Mouse (Mus musculus) midbrain, embryonic 14.5 days (tissue): ENCODE measurements at regions not wholly inside any gene's neighbourhood (a gene's known extent, or its start where the extent isn't known, plus 50 kb on each side); places are given as distances from the start of the nearest gene placed in this dataset.
"Not testable (repeated sequence)": the region's sequence is repeated elsewhere in the genome, so short reads cannot be mapped to it uniquely, and the experiment has no call there.

Experiments
- ATAC-seq: fragments of 200-750 bp; cut with Nextera tagmentation; 2 replicates; pipeline ENCODE4 v1.8.0; 2017; ENCODE audit warnings: moderate number of reproducible peaks, moderate library complexity; ENCODE audit not compliant: low FRiP score, low TSS enrichment
- DNase-seq: peaks from one replicate; pipeline ENCODE4 v3.0.0-alpha.2; 2015
- H3K27ac ChIP-seq: fragments of 300-500 bp; sonication (generic); replicated peaks from 2 replicates; pipeline ENCODE4 v1.5.1; 2014; ENCODE audit warnings: mild to moderate bottlenecking, low read depth, low read length, moderate library complexity
- H3K27me3 ChIP-seq: fragments of 300-500 bp; sonication (generic); 2 replicates; pipeline ENCODE4 v1.6.1; 2014; ENCODE audit warnings: low read length, control low read depth, mixed read lengths; ENCODE audit not compliant: control insufficient read depth, insufficient read depth
- H3K36me3 ChIP-seq: fragments of 300-500 bp; sonication (generic); 2 replicates; pipeline ENCODE4 v1.6.1; 2014; ENCODE audit warnings: low read length, control low read depth; ENCODE audit not compliant: control insufficient read depth, insufficient read depth
- H3K4me1 ChIP-seq: fragments of 300-500 bp; sonication (generic); 2 replicates; pipeline ENCODE4 v1.6.1; 2014; ENCODE audit warnings: mild to moderate bottlenecking, antibody characterized with exemption, low read length, control low read depth; ENCODE audit not compliant: control insufficient read depth, insufficient read depth
- H3K4me2 ChIP-seq: fragments of 300-500 bp; sonication (generic); 2 replicates; pipeline ENCODE4 v1.6.1; 2014; ENCODE audit warnings: mild to moderate bottlenecking, low read length, moderate library complexity
- H3K4me3 ChIP-seq: fragments of 300-500 bp; sonication (generic); replicated peaks from 2 replicates; pipeline ENCODE4 v1.5.1; 2014; ENCODE audit warnings: low read depth, low read length
- H3K9ac ChIP-seq: fragments of 300-500 bp; sonication (generic); replicated peaks from 2 replicates; pipeline ENCODE4 v1.6.1; 2014; ENCODE audit warnings: mild to moderate bottlenecking, low read length, moderate library complexity
- H3K9me3 ChIP-seq: fragments of 300-500 bp; sonication (generic); 2 replicates; pipeline ENCODE4 v1.6.1; 2016; ENCODE audit warnings: low read length, control low read depth, mixed read lengths; ENCODE audit not compliant: control insufficient read depth
- WGBS: fragments of 180-500 bp; shearing (Covaris S2); extraction: QIAGEN DNeasy Blood & Tissue Kit; methylation state at CpG from one replicate; pipeline ENCODE4 v1.1.7; 2014; 5-methylcytosine and 5-hydroxymethylcytosine counted together

GRCm38 (mm10) chr10:52529661-52530060 lies 112.3 kb downstream of the Nus1 start:
- H3K27me3 ChIP-seq, H3K4me2 ChIP-seq: not testable (repeated sequence)
- 93% methylated on average over 2 of the region's 5 CpGs for WGBS

GRCm38 (mm10) chr10:52530846-52531245 lies 113.5 kb downstream of the Nus1 start:
- H3K9me3 ChIP-seq = no peaks in the 10 kb centered on the region
- no peak for ATAC-seq
- H3K4me1 ChIP-seq = no peaks in the 10 kb centered on the region
- 61% methylated on average over 3 of the region's 3 CpGs for WGBS
- no peak overlapping the region for H3K9ac ChIP-seq
- DNase-seq = no peak
- H3K36me3 ChIP-seq = no peaks in the 10 kb centered on the region
- H3K4me3 ChIP-seq = no peak overlapping the region
- no peak overlapping the region for H3K27ac ChIP-seq
- no peak overlapping the region for H3K4me2 ChIP-seq
- H3K27me3 ChIP-seq = no peaks in the 10 kb centered on the region

More at GRCm38 (mm10) chr10:52529661-52530060, 112.3 kb downstream of the Nus1 start:
- not testable (repeated sequence) for H3K36me3 ChIP-seq, ATAC-seq, H3K9me3 ChIP-seq, H3K4me1 ChIP-seq, H3K9ac ChIP-seq, H3K27ac ChIP-seq, H3K4me3 ChIP-seq, DNase-seq

- DNase-seq (peak; percentile 8), ATAC-seq (no peak)
- Histone ChIP-seq H3K36me3 (no peaks in the 10 kb centered on the region), H3K27me3 (no peaks in the 10 kb centered on the region), H3K4me2 (no peak overlapping the region), H3K27ac (no peak overlapping the region), H3K4me3 (no peak overlapping the region), H3K9me3 (no peaks in the 10 kb centered on the region), H3K4me1 (no peaks in the 10 kb centered on the region), H3K9ac (no peak overlapping the region)
- WGBS = 4% methylated on average over 2 of the region's 2 CpGs
Observed at GRCm38 (mm10) chr10:52533278-52533892, 116.0 kb downstream of the Nus1 start.

- H3K4me3 ChIP-seq = no peak overlapping the region
- H3K36me3 ChIP-seq = no peaks in the 10 kb centered on the region
- no peaks in the 10 kb centered on the region for H3K4me1 ChIP-seq
- DNase-seq (peak; percentile 82), ATAC-seq (no peak)
- WGBS = 45% methylated on average over 4 of the region's 4 CpGs
- H3K9ac ChIP-seq = no peak overlapping the region
- no peak overlapping the region for H3K4me2 ChIP-seq
- no peaks in the 10 kb centered on the region for H3K27me3 ChIP-seq
- H3K9me3 ChIP-seq = no peaks in the 10 kb centered on the region
- no peak overlapping the region for H3K27ac ChIP-seq
Observed at GRCm38 (mm10) chr10:52533893-52534287, 116.5 kb downstream of the Nus1 start.

GRCm38 (mm10) chr10:52545566-52545965 lies 128.2 kb downstream of the Nus1 start:
- Histone ChIP-seq H3K4me1 (no peaks in the 10 kb centered on the region), H3K9ac (no peak overlapping the region), H3K9me3 (no peaks in the 10 kb centered on the region), H3K36me3 (no peaks in the 10 kb centered on the region), H3K27ac (no peak overlapping the region), H3K4me3 (no peak overlapping the region), H3K27me3 (no peaks in the 10 kb centered on the region), H3K4me2 (no peak overlapping the region)
- WGBS = 90% methylated on average over 28 of the region's 28 CpGs
- no peak for DNase-seq
- no peak for ATAC-seq

- Histone ChIP-seq H3K4me1 (peaks cover 7% of the 10 kb centered on the region; the same call in 1 of the 2 replicates), H3K4me2 (0 out of 2 replicates have a peak overlapping the region, but pooled peaks have one; percentile 11), H3K27me3 (no peaks in the 10 kb centered on the region), H3K4me3 (no peak overlapping the region), H3K9me3 (no peaks in the 10 kb centered on the region), H3K27ac (no peak overlapping the region), H3K9ac (no peak overlapping the region), H3K36me3 (no peaks in the 10 kb centered on the region)
- peak; percentile 35 for DNase-seq
- 23% methylated on average over 6 of the region's 6 CpGs for WGBS
- ATAC-seq = peak; percentile 32
Observed at GRCm38 (mm10) chr10:52577383-52577782, 113.0 kb upstream of the Slc35f1 start.

- DNase-seq (no peak), ATAC-seq (0 out of 2 replicates have a peak, but pooled peaks have one; percentile 32)
- Histone ChIP-seq H3K4me1 (peaks cover 7% of the 10 kb centered on the region; the same call in 1 of the 2 replicates), H3K4me3 (no peak overlapping the region), H3K4me2 (no peak overlapping the region), H3K9me3 (no peaks in the 10 kb centered on the region), H3K9ac (no peak overlapping the region), H3K36me3 (no peaks in the 10 kb centered on the region), H3K27me3 (no peaks in the 10 kb centered on the region), H3K27ac (no peak overlapping the region)
- WGBS = 52% methylated on average over 3 of the region's 3 CpGs
Observed at GRCm38 (mm10) chr10:52577795-52578194, 112.5 kb upstream of the Slc35f1 start.

- H3K9ac ChIP-seq = no peak overlapping the region
- H3K36me3 ChIP-seq = no peaks in the 10 kb centered on the region
- DNase-seq (no peak), ATAC-seq (no peak)
- no peaks in the 10 kb centered on the region for H3K9me3 ChIP-seq
- H3K27ac ChIP-seq = no peak overlapping the region
- 59% methylated on average over 3 of the region's 3 CpGs for WGBS
- no peak overlapping the region for H3K4me2 ChIP-seq
- H3K27me3 ChIP-seq = no peaks in the 10 kb centered on the region
- peaks cover 7% of the 10 kb centered on the region; the same call in 1 of the 2 replicates for H3K4me1 ChIP-seq
- H3K4me3 ChIP-seq = no peak overlapping the region
Observed at GRCm38 (mm10) chr10:52578238-52578832, 112.0 kb upstream of the Slc35f1 start.

GRCm38 (mm10) chr10:52593780-52594179 lies 96.6 kb upstream of the Slc35f1 start:
- Histone ChIP-seq H3K27me3 (no peaks in the 10 kb centered on the region), H3K36me3 (no peaks in the 10 kb centered on the region), H3K9me3 (no peaks in the 10 kb centered on the region), H3K27ac (no peak overlapping the region), H3K4me3 (no peak overlapping the region), H3K4me1 (no peaks in the 10 kb centered on the region), H3K9ac (no peak overlapping the region), H3K4me2 (no peak overlapping the region)
- ATAC-seq (no peak), DNase-seq (no peak)
- 98% methylated on average over 12 of the region's 12 CpGs for WGBS
